Mouse (Mus musculus): ENCODE data around the gene Cpa1.

GRCm38 (mm10) chr6:30676506-30676905, 37.5 kb downstream of the Cpa1 start:
- TF ChIP-seq POLR2A (IDR thresholded peaks at IDR 0.05; ENCODE audit: insufficient read depth, low read depth, low read length) (no peak), CTCF (IDR thresholded peaks at IDR 0.05) (no peak)
